Mouse (Mus musculus): Measurements from ENCODE around the gene Fam181a.

Gene Fam181a

GRCm38 (mm10) chr12:103358951-103359801 is 48.4 kb downstream of the Fam181a start:
- no peak for DNase-seq (ENCODE audit: low spot score)

- no peak for DNase-seq (ENCODE audit: low spot score)
These were observed 50.0 kb downstream of the Fam181a start for GRCm38 (mm10) chr12:103360812-103361211.

GRCm38 (mm10) chr12:103361539-103362307 is 50.9 kb downstream of the Fam181a start:
- DNase-seq (ENCODE audit: low spot score) = no peak

- no peak for DNase-seq (ENCODE audit: low spot score)
These were observed 51.6 kb downstream of the Fam181a start for GRCm38 (mm10) chr12:103362336-103362735.

Data from layer of hippocampus, adult 11-12 months (tissue).